Mouse (Mus musculus) MEL (cell line): ENCODE data around the gene Unc80. TPM values are rescaled to one million over a fixed set of nuclear protein-coding genes. Genes with fewer than 3 reads are reported as not detected.

Source experiments
- DNase-seq: peaks from one replicate; pipeline ENCODE4 v3.0.0; 2011; ENCODE audit warnings: low read depth, low spot score
- H3K27ac ChIP-seq: 2 replicates; pipeline ENCODE4 v1.5.1; 2012; ENCODE audit warnings: low read depth, mild to moderate bottlenecking, control low read depth, low read length, moderate library complexity; ENCODE audit not compliant: control insufficient read depth
- H3K27me3 ChIP-seq, 2 experiments: fragments of 150-350 bp in 1 of 2; sonication (generic) in 1 of 2; 2 replicates each; pipeline ENCODE4 v1.6.1; 2012; ENCODE audit warnings: low read length in 2 of 2, mild to moderate bottlenecking in 2 of 2, improper control_type of control experiment in 1 of 2, moderate library complexity in 1 of 2; ENCODE audit not compliant: insufficient read depth in 2 of 2, control insufficient read depth in 1 of 2
- H3K36me3 ChIP-seq, 2 experiments: 2 replicates each; pipeline ENCODE4 v1.6.1; 2012 to 2014; ENCODE audit warnings: low read length in 2 of 2, improper control_type of control experiment in 1 of 2, inconsistent platforms in 1 of 2, mild to moderate bottlenecking in 1 of 2; ENCODE audit not compliant: insufficient read depth in 2 of 2, control insufficient read depth in 1 of 2
- H3K4me1 ChIP-seq, 2 experiments: fragments of 150-350 bp in 1 of 2; sonication (generic) in 1 of 2; 2 replicates each; pipeline ENCODE4 v1.6.1; 2012; ENCODE audit warnings: low read length in 2 of 2, improper control_type of control experiment in 1 of 2, mild to moderate bottlenecking in 1 of 2; ENCODE audit not compliant: insufficient read depth in 2 of 2, control insufficient read depth in 1 of 2
- H3K4me3 ChIP-seq, 2 experiments: fragments of 150-350 bp in 1 of 2; sonication (generic) in 1 of 2; 2 replicates each; pipeline ENCODE4 v1.5.1; 2012; ENCODE audit warnings: low read depth in 2 of 2, low read length in 2 of 2, mild to moderate bottlenecking in 2 of 2, moderate library complexity in 2 of 2, control low read depth in 1 of 2, improper control_type of control experiment in 1 of 2; ENCODE audit not compliant: control insufficient read depth in 1 of 2, insufficient read depth in 1 of 2
- H3K79me2 ChIP-seq: 2 replicates; pipeline ENCODE4 v1.6.1; 2012; ENCODE audit warnings: mild to moderate bottlenecking, low read length, moderate library complexity; ENCODE audit not compliant: control insufficient read depth, poor library complexity, insufficient read depth
- H3K9ac ChIP-seq: 2 replicates; pipeline ENCODE4 v1.6.1; 2012; ENCODE audit warnings: low read depth, mild to moderate bottlenecking, control low read depth, low read length, moderate library complexity; ENCODE audit not compliant: control insufficient read depth, poor library complexity, severe bottlenecking
- H3K9me3 ChIP-seq: fragments of 150-350 bp; sonication (generic); replicated peaks from 2 replicates; pipeline ENCODE4 v1.6.1; 2012; ENCODE audit warnings: mild to moderate bottlenecking, low read length, improper control_type of control experiment, moderate library complexity; ENCODE audit not compliant: insufficient read depth
- BHLHE40 ChIP-seq: IDR thresholded peaks from 2 replicates; pipeline ENCODE4 v1.6.1; 2012; ENCODE audit warnings: low read depth, mild to moderate bottlenecking, inconsistent platforms, low read length, improper control_type of control experiment, borderline replicate concordance
- CHD2 ChIP-seq: IDR thresholded peaks from 2 replicates; pipeline ENCODE4 v1.6.1; 2011; ENCODE audit warnings: low read length, improper control_type of control experiment
- E2F4 ChIP-seq: IDR thresholded peaks from 2 replicates; pipeline ENCODE4 v1.6.1; 2011; ENCODE audit warnings: low read depth, low read length, improper control_type of control experiment, borderline replicate concordance
- ELF1 ChIP-seq: IDR thresholded peaks from 2 replicates; pipeline ENCODE4 v1.6.1; 2014; ENCODE audit warnings: low read depth, mild to moderate bottlenecking, inconsistent platforms, low read length, improper control_type of control experiment, moderate library complexity
- ETS1 ChIP-seq: IDR thresholded peaks from 2 replicates; pipeline ENCODE4 v1.6.1; 2012; ENCODE audit warnings: low read depth, mild to moderate bottlenecking, inconsistent platforms, low read length, improper control_type of control experiment, moderate library complexity
- MAFK ChIP-seq: IDR thresholded peaks from 2 replicates; pipeline ENCODE4 v1.6.1; 2011; ENCODE audit warnings: low read depth, mild to moderate bottlenecking, low read length, improper control_type of control experiment, borderline replicate concordance
- MAZ ChIP-seq: IDR thresholded peaks from 2 replicates; pipeline ENCODE4 v1.6.1; 2012; ENCODE audit warnings: low read depth, mild to moderate bottlenecking, inconsistent platforms, low read length, improper control_type of control experiment
- MYC ChIP-seq: IDR thresholded peaks from 2 replicates; pipeline ENCODE4 v1.6.1; 2011; ENCODE audit warnings: low read depth, mild to moderate bottlenecking, low read length, improper control_type of control experiment, moderate library complexity
- NELFE ChIP-seq: IDR thresholded peaks from 2 replicates; pipeline ENCODE4 v1.6.1; 2011; ENCODE audit warnings: low read depth, low read length, improper control_type of control experiment
- NRF1 ChIP-seq: IDR thresholded peaks from 2 replicates; pipeline ENCODE4 v1.6.1; 2014; ENCODE audit warnings: low read depth, mild to moderate bottlenecking, inconsistent platforms, low read length, improper control_type of control experiment, moderate library complexity; ENCODE audit not compliant: poor library complexity, insufficient read depth, severe bottlenecking
- RAD21 ChIP-seq: IDR thresholded peaks from 2 replicates; pipeline ENCODE4 v1.6.1; 2011; ENCODE audit warnings: mild to moderate bottlenecking, low read depth, low read length, improper control_type of control experiment
- SIN3A ChIP-seq: IDR thresholded peaks from 2 replicates; pipeline ENCODE4 v1.6.1; 2012; ENCODE audit warnings: low read length, improper control_type of control experiment, inconsistent platforms
- SMC3 ChIP-seq: IDR thresholded peaks from 2 replicates; pipeline ENCODE4 v1.6.1; 2011; ENCODE audit warnings: low read depth, low read length, improper control_type of control experiment
- TAL1 ChIP-seq: IDR thresholded peaks from 2 replicates; pipeline ENCODE4 v1.6.1; 2012; ENCODE audit warnings: mild to moderate bottlenecking, inconsistent platforms, low read length, moderate library complexity, mixed read lengths
- TBP ChIP-seq: IDR thresholded peaks from 2 replicates; pipeline ENCODE4 v1.8.0; 2011; ENCODE audit warnings: low read depth, low read length, improper control_type of control experiment
- UBTF ChIP-seq: IDR thresholded peaks from 2 replicates; pipeline ENCODE4 v1.6.1; 2012; ENCODE audit warnings: low read depth, mild to moderate bottlenecking, inconsistent platforms, low read length, improper control_type of control experiment, moderate library complexity, borderline replicate concordance; ENCODE audit not compliant: insufficient read depth
- USF1 ChIP-seq: IDR thresholded peaks from 2 replicates; pipeline ENCODE4 v1.6.1; 2014; ENCODE audit warnings: low read depth, mild to moderate bottlenecking, inconsistent platforms, low read length, improper control_type of control experiment, moderate library complexity
- ZMIZ1 ChIP-seq: IDR thresholded peaks from 2 replicates; pipeline ENCODE4 v1.6.1; 2012; ENCODE audit warnings: low read depth, mild to moderate bottlenecking, inconsistent platforms, low read length, improper control_type of control experiment, moderate library complexity
- ZNF384 ChIP-seq: IDR thresholded peaks from 2 replicates; pipeline ENCODE4 v1.6.1; 2012; ENCODE audit warnings: low read depth, mild to moderate bottlenecking, inconsistent platforms, low read length, improper control_type of control experiment
- polyA plus RNA-seq, 2 experiments: library from polyadenylated mRNA; stranded (reverse) in 1 of 2; unstranded in 1 of 2; fragments of >175 nt in 1 of 2; fragments of >200 nt in 1 of 2; gene quantifications; 2 replicates each; pipeline versions ENCODE4 v1.2.1 to v1.2.4; 2012; ENCODE audit warnings: low replicate concordance in 2 of 2, low read depth in 1 of 2; ENCODE audit not compliant: insufficient read length in 2 of 2, insufficient read depth in 1 of 2, missing spikeins in 1 of 2
- total RNA-seq: library from RNA; depleted of rRNA; stranded (reverse); fragments of 300-350 nt; gene quantifications from 2 replicates; pipeline ENCODE4 v1.2.3, GENCODE M21; 2012

Gene Unc80
- total and polyA plus RNA-seq, 3 experiments = not detected

DNA sequence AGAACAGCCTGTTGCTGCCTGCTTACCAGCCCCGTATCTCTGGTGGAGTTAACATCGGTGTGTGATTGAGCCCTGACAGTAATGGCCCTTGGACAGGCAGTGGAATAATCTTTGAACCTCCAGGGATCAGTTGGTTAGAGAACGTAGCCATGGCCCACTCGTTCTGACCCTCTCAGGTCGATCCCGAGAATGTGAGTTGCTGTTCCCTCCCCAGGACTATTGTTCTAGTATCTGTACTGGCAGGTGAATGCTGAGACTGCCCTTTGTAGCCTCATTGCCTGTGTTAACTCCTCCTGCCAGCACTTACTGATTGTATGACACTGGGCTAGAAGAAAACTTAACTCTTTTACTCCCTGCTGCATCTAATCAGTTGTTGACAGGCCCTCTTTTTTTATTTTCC, 236.4 kb downstream of the Unc80 start:
- Histone ChIP-seq H3K27me3 (no peaks in the 10 kb centered on the region), H3K4me1 (peaks cover 6 to 9% of the 10 kb centered on the region in 2 experiments), H3K9ac (no peak overlapping the region), H3K9me3 (no peaks in the 10 kb centered on the region), H3K27ac (no peak overlapping the region), H3K79me2 (peaks cover 28% of the 10 kb centered on the region), H3K36me3 (peaks cover 8 to 21% of the 10 kb centered on the region in 2 experiments), H3K4me3 (no peak overlapping the region)
- TF ChIP-seq TBP = no peak
- no peak for TF ChIP-seq UBTF
- no peak for TF ChIP-seq NRF1
- no peak for TF ChIP-seq MAFK
- TF ChIP-seq RAD21 = no peak
- no peak for TF ChIP-seq BHLHE40
- no peak for TF ChIP-seq CHD2
- no peak for TF ChIP-seq MYC
- TF ChIP-seq SMC3 = no peak
- TF ChIP-seq ZNF384 = no peak
- TF ChIP-seq TAL1 = no peak
- no peak for DNase-seq

DNA sequence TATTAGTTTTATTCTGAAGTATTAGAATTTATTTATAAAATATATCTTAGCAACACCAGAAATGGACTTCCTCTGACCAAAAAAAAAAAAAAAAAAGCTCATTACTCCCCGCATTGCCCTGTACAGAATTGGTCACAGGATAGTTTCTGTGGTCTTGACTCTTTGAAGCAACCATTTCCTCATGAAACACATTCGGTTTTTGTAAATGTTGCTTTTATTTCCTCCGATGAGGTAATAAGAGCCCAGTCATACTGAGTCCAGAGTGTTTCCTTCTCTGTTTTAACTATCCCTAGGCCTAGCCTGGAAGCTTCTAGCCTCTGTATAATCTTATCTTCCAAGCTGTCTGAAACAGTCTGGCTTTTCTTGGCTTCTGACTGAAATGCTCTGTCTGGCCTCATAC, 244.7 kb downstream of the Unc80 start:
- TF ChIP-seq USF1 (no peak), ELF1 (no peak), UBTF (no peak), BHLHE40 (no peak), MAZ (no peak), NELFE (no peak), RAD21 (no peak), ZMIZ1 (no peak), ETS1 (no peak), E2F4 (no peak), SIN3A (no peak)
- Histone ChIP-seq H3K4me3 (no peak overlapping the region), H3K4me1 (no peaks in the 10 kb centered on the region), H3K27me3 (no peaks in the 10 kb centered on the region), H3K27ac (no peak overlapping the region), H3K36me3 (peaks cover 0 to 37% of the 10 kb centered on the region in 2 experiments; a peak in 2 of 4 replicates), H3K79me2 (no peaks in the 10 kb centered on the region), H3K9me3 (no peaks in the 10 kb centered on the region), H3K9ac (no peak overlapping the region)
- no peak for DNase-seq
